In genomic region chr15:5514217-5514616, GRCm38 (mm10) we compare ENCODE assay signal across 13 mouse cellular contexts.
DNase-seq lines count a peak whose midpoint lies in the region; TF ChIP-seq lines count a peak whose summit lies in the region.
"Had no signal": no experiment of that assay in that cellular context is flagged by ENCODE, and none has a peak within 500 bp of the region (broad histone marks: within the 10 kb centered on the region; RNA-seq: fewer than 3 reads in every experiment).

No protein-coding gene starts in this region.

- peak; percentile 75 for DNase-seq in 3T3-L1 (ENCODE audit: low read depth, low spot score)
- DNase-seq in CD4-positive, CD25-positive, alpha-beta regulatory T cell, adult 2 months (ENCODE audit: low read depth, low spot score): peak; percentile 75
- DNase-seq in brain, adult 2 months (ENCODE audit: low read depth, low spot score): peak; percentile 11
- no peak for DNase-seq in hindbrain, embryonic 10.5 days (ENCODE audit: low spot score)
- DNase-seq in urinary bladder, postnatal 4 days (ENCODE audit: low spot score in 2 of 2): no peak
- no peak for DNase-seq in spleen, adult 12 weeks (ENCODE audit: low spot score)
- no peak for DNase-seq in urinary bladder, adult 2 months (ENCODE audit: low spot score)
- DNase-seq: cerebellum, postnatal 25 days; kidney, postnatal 14 days; right cerebral cortex, postnatal 4 days had no signal

- peaks cover 5% of the 10 kb centered on the region; the same call in 1 of the 2 replicates for H3K4me1 ChIP-seq in hindbrain, embryonic 10.5 days (replicated peaks)
- H3K4me1 ChIP-seq: heart, embryonic 12.5 days had no signal

- no peaks in the 10 kb centered on the region for H3K9me3 ChIP-seq in hindbrain, embryonic 10.5 days
- H3K9me3 ChIP-seq: heart, embryonic 12.5 days had no signal

- peak overlapping the region; percentile 61 for H3K4me2 ChIP-seq in myocyte (ENCODE audit: low read depth)
- H3K4me2 ChIP-seq: heart, embryonic 12.5 days; liver, embryonic 11.5 days had no signal

- no peaks in the 10 kb centered on the region for H3K27me3 ChIP-seq in myocyte (ENCODE audit: control insufficient read depth, insufficient read depth, insufficient read length)
- H3K27me3 ChIP-seq in hindbrain, embryonic 10.5 days (ENCODE audit: insufficient read depth, poor library complexity, severe bottlenecking): no peaks in the 10 kb centered on the region
- H3K27me3 ChIP-seq: heart, embryonic 12.5 days had no signal

- no peaks in the 10 kb centered on the region for H3K79me2 ChIP-seq in myocyte (ENCODE audit: control insufficient read depth, insufficient read depth)

- H3ac ChIP-seq in myocyte (ENCODE audit: control insufficient read depth, insufficient read length): no peak overlapping the region

- no peak overlapping the region for H3K4me3 ChIP-seq in myocyte
- H3K4me3 ChIP-seq in hindbrain, embryonic 10.5 days: no peak overlapping the region
- H3K4me3 ChIP-seq: heart, embryonic 12.5 days had no signal

- 53% methylated on average over 4 of the region's 4 CpGs for WGBS in hindbrain, embryonic 10.5 days

- no peaks in the 10 kb centered on the region for H3K36me3 ChIP-seq in myocyte (ENCODE audit: control insufficient read depth, insufficient read depth)
- no peaks in the 10 kb centered on the region for H3K36me3 ChIP-seq in hindbrain, embryonic 10.5 days
- H3K36me3 ChIP-seq: heart, embryonic 12.5 days had no signal

- H3K27ac ChIP-seq in hindbrain, embryonic 10.5 days: no peak overlapping the region

- TF ChIP-seq POLR2A in myocyte (IDR thresholded peaks at IDR 0.05; ENCODE audit: insufficient read length, low read depth): no peak

TF ChIP-seq in myocyte, 11 proteins besides CTCF, POLR2A, EP300 and RAD21:
- TF ChIP-seq MYOG (IDR thresholded peaks at IDR 0.05; ENCODE audit: control insufficient read depth in 1 of 3, insufficient read depth in 1 of 3, insufficient read length in 2 of 3, low read depth in 2 of 3): no peak
- TF ChIP-seq MYOD1 (IDR thresholded peaks at IDR 0.05; ENCODE audit: control insufficient read depth in 1 of 3, insufficient read length in 2 of 3, low read depth in 2 of 3): no peak
- no peak for TF ChIP-seq SRF (IDR thresholded peaks at IDR 0.05; ENCODE audit: control insufficient read depth, insufficient read length, low read depth)
- no peak for TF ChIP-seq TCF12 (IDR thresholded peaks at IDR 0.05; ENCODE audit: insufficient read depth, poor library complexity, severe bottlenecking)
- TF ChIP-seq E2F4 (IDR thresholded peaks at IDR 0.05; ENCODE audit: insufficient read depth): no peak
- no peak for TF ChIP-seq TCF3 (IDR thresholded peaks at IDR 0.05; ENCODE audit: insufficient read length, low read depth)
- no peak for TF ChIP-seq MAX (IDR thresholded peaks at IDR 0.05; ENCODE audit: low read depth)
- TF ChIP-seq POLR2AphosphoS2 (IDR thresholded peaks at IDR 0.05; ENCODE audit: insufficient read length, low read depth): no peak
- TF ChIP-seq USF1 (IDR thresholded peaks at IDR 0.05; ENCODE audit: low read depth): no peak
- TF ChIP-seq CEBPB (IDR thresholded peaks at IDR 0.05; ENCODE audit: insufficient read depth, poor library complexity, severe bottlenecking): no peak
- no peak for TF ChIP-seq REST (IDR thresholded peaks at IDR 0.05; ENCODE audit: insufficient read depth, insufficient read length)

Comparison
In these comparisons a context has a peak if more than half of its experiments do, and no peak if none do; other contexts are left out.
1. DNase-seq: peak in 3T3-L1 (single experiment), CD4-positive, CD25-positive, alpha-beta regulatory T cell, adult 2 months (single experiment) and brain, adult 2 months (single experiment); none in hindbrain, embryonic 10.5 days (single experiment), urinary bladder, postnatal 4 days (0 of 2), spleen, adult 12 weeks (single experiment) and urinary bladder, adult 2 months (single experiment).